In genomic region chr1:25828071-25828755, GRCm38 (mm10) we compare ENCODE assay signal across 10 mouse cellular contexts. TPM values are rescaled to one million over a fixed set of nuclear protein-coding genes. Genes with fewer than 3 reads are reported as not detected.
DNase-seq lines count a peak whose midpoint lies in the region; ATAC-seq lines count a peak whose summit lies in the region.
"Had no signal": no experiment of that assay in that cellular context is flagged by ENCODE, and none has a peak within 500 bp of the region (broad histone marks: within the 10 kb centered on the region; RNA-seq: fewer than 3 reads in every experiment).

No protein-coding gene starts in this region.

- H3K9me3 ChIP-seq in hindbrain, embryonic 13.5 days = no peaks in the 10 kb centered on the region
- no peaks in the 10 kb centered on the region for H3K9me3 ChIP-seq in neural tube, embryonic 13.5 days
- H3K9me3 ChIP-seq: liver, embryonic 13.5 days had no signal

- H3K36me3 ChIP-seq in hindbrain, embryonic 13.5 days = no peaks in the 10 kb centered on the region
- no peaks in the 10 kb centered on the region for H3K36me3 ChIP-seq in neural tube, embryonic 13.5 days
- H3K36me3 ChIP-seq: liver, embryonic 13.5 days had no signal

- H3K27ac ChIP-seq in hindbrain, embryonic 13.5 days = 0 out of 2 replicates have a peak overlapping the region, but pooled peaks have one; percentile 93
- H3K27ac ChIP-seq in neural tube, embryonic 13.5 days (replicated peaks) = no peak overlapping the region
- H3K27ac ChIP-seq: liver, embryonic 13.5 days had no signal

- peaks cover 51% of the 10 kb centered on the region for H3K4me1 ChIP-seq in hindbrain, embryonic 13.5 days (replicated peaks)
- H3K4me1 ChIP-seq in neural tube, embryonic 13.5 days (replicated peaks) = peaks cover 72% of the 10 kb centered on the region
- H3K4me1 ChIP-seq: liver, embryonic 13.5 days had no signal

- H3K4me2 ChIP-seq in hindbrain, embryonic 13.5 days = peak overlapping the region; percentile 67
- peak overlapping the region; percentile 68 for H3K4me2 ChIP-seq in neural tube, embryonic 13.5 days
- H3K4me2 ChIP-seq: liver, embryonic 13.5 days had no signal

- peak overlapping the region; percentile 85 for H3K9ac ChIP-seq in hindbrain, embryonic 13.5 days
- peak overlapping the region; percentile 82 for H3K9ac ChIP-seq in neural tube, embryonic 13.5 days
- H3K9ac ChIP-seq: liver, embryonic 13.5 days had no signal

- 51% methylated on average over 9 of the region's 9 CpGs for WGBS in hindbrain, embryonic 13.5 days
- 37% methylated on average over 9 of the region's 9 CpGs for WGBS in neural tube, embryonic 13.5 days

- no peaks in the 10 kb centered on the region for H3K27me3 ChIP-seq in hindbrain, embryonic 13.5 days
- H3K27me3 ChIP-seq in neural tube, embryonic 13.5 days = no peaks in the 10 kb centered on the region

- peak; percentile 29 for DNase-seq in cerebellum, adult 11 months
- DNase-seq in cerebellum, postnatal 14 days = peak; percentile 51 to 63
- no peak for DNase-seq in adrenal gland, postnatal 10 days
- DNase-seq in embryo, embryonic 9.5 days (ENCODE audit: extremely low spot score) = no peak
- no peak for DNase-seq in frontal cortex, postnatal 14 days (ENCODE audit: low spot score in 2 of 2)
- DNase-seq: liver, embryonic 13.5 days; thymus, adult 18-20 months had no signal

- no peak for ATAC-seq in cerebellum, adult (ENCODE audit: insufficient number of reproducible peaks, low FRiP score, low TSS enrichment)
- no peak for ATAC-seq in hindbrain, embryonic 13.5 days (ENCODE audit: low FRiP score)
- ATAC-seq in neural tube, embryonic 13.5 days (ENCODE audit: low read depth) = no peak

- peak overlapping the region; percentile 72 for H3K4me3 ChIP-seq in hindbrain, embryonic 13.5 days
- peak overlapping the region; percentile 75 for H3K4me3 ChIP-seq in neural tube, embryonic 13.5 days
- H3K4me3 ChIP-seq: liver, embryonic 13.5 days had no signal

RNA-seq across cellular contexts. Expression of gene Adgrb3, which starts 1.3 kb away (rescaled TPM):
- polyA plus RNA-seq in hindbrain, embryonic 13.5 days (2015; fragmentation: Nextera tagmentation; extraction: Ambion mirVana) = 41.2 and 42.0 TPM in 2 replicates
- 34.0 and 35.3 TPM in 2 replicates for polyA plus RNA-seq in neural tube, embryonic 13.5 days (2015; fragmentation: Nextera tagmentation; extraction: Ambion mirVana)
- total RNA-seq in adrenal gland, postnatal 10 days (2021) = 1 to 10 TPM; 2.4 to 4.5 TPM

Comparison
In these comparisons a context has a peak if more than half of its experiments do, and no peak if none do; other contexts are left out.
1. DNase-seq: peak in cerebellum, adult 11 months (single experiment) and cerebellum, postnatal 14 days (2 of 2); none in adrenal gland, postnatal 10 days (single experiment), embryo, embryonic 9.5 days (single experiment) and frontal cortex, postnatal 14 days (0 of 2).